Mouse (Mus musculus): ENCODE data around the gene Sdhc.

- TF ChIP-seq EP300 (IDR thresholded peaks at IDR 0.05; ENCODE audit: low read depth) (no peak), CTCF (IDR thresholded peaks at IDR 0.05; ENCODE audit: low read depth) (no peak)
Observed at GRCm38 (mm10) chr1:171124398-171124797, 26.0 kb downstream of the Sdhc start.

Data from heart, postnatal 0 days (tissue).